Mouse (Mus musculus): Measurements from ENCODE around the gene Uqcc1. TPM values are rescaled to one million over a fixed set of nuclear protein-coding genes. Genes with fewer than 3 reads are reported as not detected.
A peak's percentile ranks its signal among the peaks of the same experiment; 100 is the strongest.

The Uqcc1 gene
- 77.3 and 88.8 TPM in 2 replicates for polyA plus RNA-seq (2014; fragmentation: Nextera tagmentation; extraction: Ambion mirVana)

DNA sequence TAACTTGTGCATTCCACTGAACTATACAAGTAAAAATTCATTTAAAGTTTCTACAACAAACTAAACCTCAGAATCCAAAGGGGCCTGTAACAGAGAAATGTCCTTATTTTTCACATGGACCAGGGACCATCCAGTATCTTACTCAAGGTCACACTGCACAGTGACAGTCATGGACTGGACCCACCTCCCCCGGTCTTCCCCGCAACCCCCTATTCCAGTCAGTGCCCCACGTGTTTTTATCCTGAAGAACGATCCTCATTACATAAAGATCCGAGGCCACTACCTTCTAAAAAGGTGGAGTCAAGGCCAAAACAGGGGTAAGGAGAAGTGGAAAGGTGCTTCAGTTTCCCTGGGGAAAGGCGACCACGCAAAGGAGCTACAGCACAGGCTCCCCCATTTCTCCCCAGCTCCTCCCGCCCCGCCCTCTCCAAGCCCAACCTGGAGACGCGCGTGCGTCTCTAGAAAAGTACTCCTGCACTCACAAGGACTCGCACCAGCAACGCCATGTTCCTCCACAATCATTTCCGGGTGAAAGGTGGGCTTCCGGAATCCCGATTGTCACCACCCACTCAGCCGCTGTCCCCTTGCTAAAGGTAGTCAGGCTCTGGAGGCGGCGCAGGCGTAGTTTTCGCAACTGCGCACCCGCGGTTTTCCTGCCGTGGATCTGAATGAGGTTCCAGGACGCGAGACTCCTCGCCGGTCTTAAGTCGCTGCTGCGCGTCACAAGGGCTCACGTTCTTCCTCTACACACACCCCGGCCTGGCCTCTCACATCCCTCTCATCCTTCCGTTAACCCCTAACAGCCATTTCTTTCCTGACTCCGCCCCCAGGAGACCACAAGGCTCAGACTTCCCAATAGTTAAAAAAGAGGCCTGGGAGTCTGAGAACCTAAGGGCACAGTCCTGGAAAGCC lies at the start of gene Uqcc1:
Gene Uqcc1 (minus strand): TSS at position 780 of the 912 bp plus-strand sequence.
- peak; percentile 99 for DNase-seq (ENCODE audit: low spot score, missing footprints)
- Histone ChIP-seq H3K4me1 (ENCODE audit: control insufficient read depth, insufficient read depth, low read length) (peaks cover 12% of the 10 kb centered on the region), H3K4me3 (ENCODE audit: low read depth, low read length) (peak within 1 kb of the TSS; percentile 53), H3K9me3 (ENCODE audit: control insufficient read depth, low read length) (no peaks in the 10 kb centered on the region), H3K36me3 (ENCODE audit: control insufficient read depth, insufficient read depth, low read length) (no peaks in the 10 kb centered on the region), H3K9ac (ENCODE audit: low read length) (peak within 1 kb of the TSS; percentile 68), H3K27me3 (ENCODE audit: control insufficient read depth, insufficient read depth, low read length) (no peaks in the 10 kb centered on the region), H3K4me2 (peak within 1 kb of the TSS; percentile 67), H3K27ac (ENCODE audit: low read depth, low read length) (peak within 1 kb of the TSS; percentile 74)
- peak; percentile 95 for ATAC-seq (ENCODE audit: low FRiP score)
- WGBS, result 1% methylated on average over 38 of the region's 38 CpGs

DNA sequence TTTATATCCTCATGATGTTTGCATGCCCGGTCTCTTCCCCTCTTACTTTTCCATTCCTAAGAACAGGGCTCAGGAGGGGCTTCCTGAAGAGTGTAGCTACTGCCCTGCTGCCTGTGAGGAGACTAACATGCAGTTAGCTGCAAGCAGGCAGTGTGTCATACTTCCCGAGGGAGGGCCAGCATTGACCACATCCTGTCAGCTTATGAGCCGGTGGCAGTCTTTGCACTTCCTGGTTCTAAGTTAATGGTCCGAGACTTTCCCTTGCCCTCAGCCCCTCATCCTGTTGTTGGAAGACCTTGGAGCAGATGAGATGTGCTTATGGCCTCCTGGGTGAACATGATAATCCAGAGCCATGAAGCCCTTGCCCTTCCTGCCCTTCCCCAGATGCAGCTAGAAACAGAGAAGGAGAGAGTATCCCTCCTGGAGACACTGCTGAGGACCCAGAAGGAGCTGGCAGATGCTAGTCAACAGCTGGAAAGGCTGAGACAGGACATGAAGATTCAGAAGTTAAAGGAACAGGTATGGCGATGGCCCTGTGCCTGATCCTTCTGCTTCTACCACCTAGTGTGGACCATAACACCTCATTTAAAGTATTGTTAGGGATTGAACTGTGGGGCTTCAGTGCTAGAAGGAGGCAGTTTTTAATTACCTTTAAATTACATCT lies 49.4 kb upstream of the Uqcc1 start:
- H3K36me3 ChIP-seq (ENCODE audit: control insufficient read depth, insufficient read depth, low read length), result peaks cover 39% of the 10 kb centered on the region
- 92% methylated on average over 5 of the region's 5 CpGs for WGBS
- H3K27ac ChIP-seq (ENCODE audit: low read depth, low read length), result no peak overlapping the region

DNA sequence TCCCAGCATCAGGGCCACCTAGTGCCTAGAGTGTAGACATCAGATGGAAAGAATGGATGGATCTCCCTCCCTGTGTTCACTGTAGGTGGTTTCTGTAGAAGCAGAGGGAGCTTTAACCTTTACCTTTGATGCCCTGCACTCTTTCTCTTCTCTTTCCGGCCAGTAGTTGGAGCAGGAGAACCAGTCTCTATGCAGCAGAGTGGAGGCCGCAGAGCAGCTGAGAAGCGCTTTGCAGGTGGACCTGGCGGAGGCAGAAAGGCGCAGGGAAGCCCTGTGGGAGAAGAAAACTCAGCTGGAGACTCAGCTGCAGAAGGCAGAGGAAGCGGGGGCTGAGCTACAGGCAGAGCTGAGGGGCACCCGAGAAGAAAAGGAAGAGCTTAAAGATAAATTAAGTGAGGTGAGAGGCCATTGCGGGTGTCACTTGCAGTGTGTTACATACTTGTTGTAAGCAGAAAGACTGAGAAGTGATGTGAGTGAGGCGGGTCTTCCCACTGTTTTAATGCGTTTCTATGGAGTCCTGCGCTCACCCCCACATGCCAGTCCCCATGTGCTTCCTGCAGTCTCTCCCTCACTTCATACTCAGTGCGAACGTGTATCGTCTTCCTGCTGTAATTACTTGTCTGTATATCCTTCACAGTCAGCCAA lies 44.1 kb upstream of the Uqcc1 start:
- peaks cover 19% of the 10 kb centered on the region for H3K36me3 ChIP-seq (ENCODE audit: control insufficient read depth, insufficient read depth, low read length)
- H3K27ac ChIP-seq (ENCODE audit: low read depth, low read length), result no peak overlapping the region
- no peak for ATAC-seq (ENCODE audit: low FRiP score)
- no peaks in the 10 kb centered on the region for H3K27me3 ChIP-seq (ENCODE audit: control insufficient read depth, insufficient read depth, low read length)
- H3K4me1 ChIP-seq (ENCODE audit: control insufficient read depth, insufficient read depth, low read length), result no peaks in the 10 kb centered on the region
- WGBS, result 86% methylated on average over 14 of the region's 14 CpGs
- DNase-seq (ENCODE audit: low spot score, missing footprints), result no peak
- H3K9me3 ChIP-seq (ENCODE audit: control insufficient read depth, low read length), result no peaks in the 10 kb centered on the region
- H3K4me2 ChIP-seq, result no peak overlapping the region
- no peak overlapping the region for H3K4me3 ChIP-seq (ENCODE audit: low read depth, low read length)
- H3K9ac ChIP-seq (ENCODE audit: low read length), result no peak overlapping the region

More for the DNA sequence above, 49.4 kb upstream of the Uqcc1 start:
- ATAC-seq (ENCODE audit: low FRiP score), result no peak
- no peaks in the 10 kb centered on the region for H3K9me3 ChIP-seq (ENCODE audit: control insufficient read depth, low read length)
- no peaks in the 10 kb centered on the region for H3K4me1 ChIP-seq (ENCODE audit: control insufficient read depth, insufficient read depth, low read length)
- H3K4me2 ChIP-seq, result no peak overlapping the region
- no peak overlapping the region for H3K4me3 ChIP-seq (ENCODE audit: low read depth, low read length)
- DNase-seq (ENCODE audit: low spot score, missing footprints), result no peak
- no peaks in the 10 kb centered on the region for H3K27me3 ChIP-seq (ENCODE audit: control insufficient read depth, insufficient read depth, low read length)
- H3K9ac ChIP-seq (ENCODE audit: low read length), result no peak overlapping the region

DNA sequence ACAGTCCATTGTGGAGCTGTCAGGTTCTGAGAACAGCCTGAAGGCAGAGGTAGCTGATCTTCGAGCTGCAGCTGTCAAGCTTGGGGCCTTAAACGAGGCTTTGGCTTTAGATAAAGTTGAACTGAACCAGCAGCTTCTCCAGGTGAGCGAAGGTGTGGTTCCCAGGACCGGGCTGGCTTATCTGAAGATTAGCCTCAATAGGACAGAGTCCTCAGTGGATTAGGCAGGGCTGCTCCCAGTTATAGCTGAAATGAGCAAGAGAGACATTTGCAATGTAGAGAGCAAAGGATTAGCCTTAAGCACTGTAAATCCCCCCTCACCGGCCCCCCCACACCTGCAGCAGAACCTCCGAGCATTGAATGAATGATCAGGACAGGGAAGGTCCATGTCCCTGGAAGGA lies 43.2 kb upstream of the Uqcc1 start:
- H3K27ac ChIP-seq (ENCODE audit: low read depth, low read length), result no peak overlapping the region
- H3K4me2 ChIP-seq, result no peak overlapping the region
- H3K4me1 ChIP-seq (ENCODE audit: control insufficient read depth, insufficient read depth, low read length), result no peaks in the 10 kb centered on the region
- H3K27me3 ChIP-seq (ENCODE audit: control insufficient read depth, insufficient read depth, low read length), result no peaks in the 10 kb centered on the region
- ATAC-seq (ENCODE audit: low FRiP score) (no peak), DNase-seq (ENCODE audit: low spot score, missing footprints) (no peak)
- 82% methylated on average over 6 of the region's 6 CpGs for WGBS
- H3K9ac ChIP-seq (ENCODE audit: low read length), result no peak overlapping the region
- no peaks in the 10 kb centered on the region for H3K9me3 ChIP-seq (ENCODE audit: control insufficient read depth, low read length)
- H3K4me3 ChIP-seq (ENCODE audit: low read depth, low read length), result no peak overlapping the region
- peaks cover 24% of the 10 kb centered on the region for H3K36me3 ChIP-seq (ENCODE audit: control insufficient read depth, insufficient read depth, low read length)

DNA sequence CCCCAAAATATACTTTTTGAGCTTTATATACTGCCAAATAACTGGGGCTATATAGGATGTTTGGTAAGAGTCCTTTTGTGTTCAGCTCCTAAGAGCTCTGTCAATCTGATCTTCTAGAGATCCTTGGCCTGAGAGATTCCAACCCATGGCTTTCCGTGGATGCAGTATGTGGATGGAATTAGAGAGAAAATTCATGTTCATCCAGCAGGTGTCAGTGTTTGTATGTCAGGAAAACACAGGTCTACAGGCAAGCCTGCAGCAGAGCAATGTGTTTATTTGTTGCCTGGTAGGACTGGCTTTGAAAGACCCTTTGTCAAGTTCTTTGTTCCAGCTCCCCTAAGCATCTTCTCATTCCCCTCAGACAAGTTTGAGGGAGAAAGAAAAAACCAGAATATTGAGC lies 32.9 kb upstream of the Uqcc1 start:
- H3K36me3 ChIP-seq (ENCODE audit: control insufficient read depth, insufficient read depth, low read length), result peaks cover 9% of the 10 kb centered on the region; the same call in 1 of the 2 replicates

DNA sequence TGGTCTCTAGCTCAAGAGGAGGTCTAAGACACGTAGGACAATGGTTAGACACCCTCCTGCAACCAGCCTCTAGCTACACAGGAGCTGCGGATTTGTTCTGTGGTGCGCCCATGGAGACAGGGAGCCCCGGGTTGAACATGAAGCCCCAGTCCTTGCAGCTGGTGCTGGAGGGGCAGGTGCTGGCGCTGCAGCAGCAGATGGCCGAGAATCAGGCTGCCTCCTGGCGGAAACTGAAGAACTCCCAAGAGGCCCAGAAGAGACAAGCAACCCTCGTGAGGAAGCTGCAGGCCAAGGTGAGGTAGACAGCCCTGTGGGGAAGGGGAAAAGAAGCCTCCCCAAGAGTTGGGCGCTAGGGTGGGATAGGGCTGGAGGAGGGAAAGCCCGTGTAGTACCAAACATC lies 31.8 kb upstream of the Uqcc1 start:
- Histone ChIP-seq H3K4me3 (ENCODE audit: low read depth, low read length) (no peak overlapping the region), H3K9me3 (ENCODE audit: control insufficient read depth, low read length) (no peaks in the 10 kb centered on the region), H3K4me2 (no peak overlapping the region), H3K4me1 (ENCODE audit: control insufficient read depth, insufficient read depth, low read length) (peaks cover 6% of the 10 kb centered on the region), H3K27me3 (ENCODE audit: control insufficient read depth, insufficient read depth, low read length) (no peaks in the 10 kb centered on the region), H3K36me3 (ENCODE audit: control insufficient read depth, insufficient read depth, low read length) (peaks cover 5% of the 10 kb centered on the region; the same call in 1 of the 2 replicates), H3K9ac (ENCODE audit: low read length) (no peak overlapping the region), H3K27ac (ENCODE audit: low read depth, low read length) (no peak overlapping the region)
- ATAC-seq (ENCODE audit: low FRiP score), result no peak
- DNase-seq (ENCODE audit: low spot score, missing footprints), result no peak
- 83% methylated on average over 10 of the region's 10 CpGs for WGBS

More for the DNA sequence above, 32.9 kb upstream of the Uqcc1 start:
- ATAC-seq (ENCODE audit: low FRiP score) (no peak), DNase-seq (ENCODE audit: low spot score, missing footprints) (peak; percentile 88)
- WGBS, result 41% methylated on average over 1 of the region's 1 CpGs
- H3K9ac ChIP-seq (ENCODE audit: low read length), result no peak overlapping the region
- H3K27ac ChIP-seq (ENCODE audit: low read depth, low read length), result no peak overlapping the region
- H3K9me3 ChIP-seq (ENCODE audit: control insufficient read depth, low read length), result no peaks in the 10 kb centered on the region
- no peak overlapping the region for H3K4me2 ChIP-seq
- H3K4me3 ChIP-seq (ENCODE audit: low read depth, low read length), result no peak overlapping the region
- H3K4me1 ChIP-seq (ENCODE audit: control insufficient read depth, insufficient read depth, low read length), result no peaks in the 10 kb centered on the region
- H3K27me3 ChIP-seq (ENCODE audit: control insufficient read depth, insufficient read depth, low read length), result no peaks in the 10 kb centered on the region

DNA sequence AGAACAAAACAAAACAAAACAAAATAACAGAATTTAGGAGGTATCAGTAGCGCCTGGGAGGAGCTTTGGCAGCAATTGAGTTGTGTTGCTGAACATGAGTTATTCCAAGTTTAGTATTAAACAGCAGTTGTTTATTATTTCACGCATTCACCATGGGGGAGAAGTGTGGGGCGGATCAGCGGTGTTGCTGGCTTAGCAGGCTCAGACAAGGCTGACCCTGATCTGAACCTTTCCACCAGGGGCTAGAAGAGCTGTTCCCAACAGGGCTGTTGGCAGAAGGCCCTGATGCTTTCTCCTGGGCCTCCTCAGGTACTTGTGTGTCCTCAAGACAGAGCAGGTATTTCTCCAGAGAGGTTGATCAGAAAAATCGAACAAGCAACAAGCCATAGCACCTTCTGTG lies 29.9 kb upstream of the Uqcc1 start:
- no peak overlapping the region for H3K27ac ChIP-seq (ENCODE audit: low read depth, low read length)
- H3K9ac ChIP-seq (ENCODE audit: low read length), result no peak overlapping the region
- H3K4me3 ChIP-seq (ENCODE audit: low read depth, low read length), result no peak overlapping the region
- H3K36me3 ChIP-seq (ENCODE audit: control insufficient read depth, insufficient read depth, low read length), result peaks cover 2% of the 10 kb centered on the region; the same call in 1 of the 2 replicates
- no peaks in the 10 kb centered on the region for H3K9me3 ChIP-seq (ENCODE audit: control insufficient read depth, low read length)
- peaks cover 6% of the 10 kb centered on the region for H3K4me1 ChIP-seq (ENCODE audit: control insufficient read depth, insufficient read depth, low read length)
- no peak for ATAC-seq (ENCODE audit: low FRiP score)
- no peak overlapping the region for H3K4me2 ChIP-seq
- WGBS, result 88% methylated on average over 5 of the region's 5 CpGs
- peak; percentile 44 for DNase-seq (ENCODE audit: low spot score, missing footprints)
- H3K27me3 ChIP-seq (ENCODE audit: control insufficient read depth, insufficient read depth, low read length), result no peaks in the 10 kb centered on the region

DNA sequence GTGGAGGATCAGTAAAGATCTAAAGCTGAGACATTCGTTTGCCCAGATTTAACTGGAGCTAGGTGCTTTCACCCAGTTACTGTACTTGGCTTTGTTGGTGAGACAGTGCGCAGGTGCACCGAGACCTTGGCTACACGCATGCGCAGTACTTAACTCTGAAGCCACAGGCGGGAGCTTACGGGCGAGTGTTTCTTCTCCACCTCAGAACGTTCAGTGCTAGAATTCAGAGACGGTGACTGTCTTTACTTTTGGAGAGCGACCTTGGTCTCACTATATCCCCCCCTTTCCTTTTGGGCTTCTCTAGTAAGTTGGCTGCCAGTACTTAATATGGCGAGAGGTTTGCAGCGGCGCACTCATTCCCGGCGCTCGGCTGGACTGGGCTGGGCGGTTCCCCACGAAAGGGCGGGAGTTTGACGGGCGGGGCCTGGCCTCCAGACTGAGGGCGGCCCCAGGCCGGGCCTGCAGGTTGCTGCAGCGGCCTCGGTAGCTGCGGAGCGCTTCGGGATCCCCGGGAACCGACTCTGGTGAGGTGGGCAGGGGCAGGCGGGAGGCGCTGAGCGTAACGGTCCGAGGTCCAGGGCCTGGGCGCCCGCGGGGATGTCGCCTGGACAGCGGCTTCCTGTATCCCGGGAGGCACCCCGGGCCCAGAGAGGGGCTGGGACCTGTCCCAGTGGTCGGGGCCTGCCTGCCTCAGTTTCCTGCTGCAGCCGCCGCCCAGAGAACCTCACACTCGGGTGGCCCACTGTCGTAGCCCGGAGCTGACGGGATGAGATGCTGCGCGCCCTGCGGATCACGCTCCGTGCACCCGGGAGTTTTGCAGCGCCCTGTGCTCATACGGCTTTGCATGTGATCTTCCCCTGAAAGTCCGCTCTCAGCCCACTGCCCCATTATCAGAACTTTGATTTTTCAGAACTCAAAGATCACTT lies 26.3 kb upstream of the Uqcc1 start, which contains the start of gene Cep250:
Gene Cep250 (plus strand): TSS at position 325 of the 926 bp plus-strand sequence.
- H3K4me2 ChIP-seq, result peak within 1 kb of the TSS; percentile 75
- peak within 1 kb of the TSS; percentile 90 for H3K4me3 ChIP-seq (ENCODE audit: low read depth, low read length)
- H3K4me1 ChIP-seq (ENCODE audit: control insufficient read depth, insufficient read depth, low read length), result peaks cover 6% of the 10 kb centered on the region
- no peaks in the 10 kb centered on the region for H3K36me3 ChIP-seq (ENCODE audit: control insufficient read depth, insufficient read depth, low read length)
- H3K9ac ChIP-seq (ENCODE audit: low read length), result peak within 1 kb of the TSS; percentile 97
- WGBS, result under 1% methylated on average over 52 of the region's 59 CpGs
- H3K9me3 ChIP-seq (ENCODE audit: control insufficient read depth, low read length), result no peaks in the 10 kb centered on the region
- ATAC-seq (ENCODE audit: low FRiP score), result peak; percentile 98
- peak; percentile 99 for DNase-seq (ENCODE audit: low spot score, missing footprints)
- no peaks in the 10 kb centered on the region for H3K27me3 ChIP-seq (ENCODE audit: control insufficient read depth, insufficient read depth, low read length)
- peak within 1 kb of the TSS; percentile 85 for H3K27ac ChIP-seq (ENCODE audit: low read depth, low read length)
